Comparison of ENCODE assay signal across 8 mouse cellular contexts in genomic region chr15:103366376-103367149, GRCm38 (mm10). TPM values are rescaled to one million over a fixed set of nuclear protein-coding genes. Genes with fewer than 3 reads are reported as not detected.
DNase-seq lines count a peak whose midpoint lies in the region; ATAC-seq and TF ChIP-seq lines count a peak whose summit lies in the region.

Itga5 (minus strand) TSS chr15:103366763.

- peak; percentile 62 for ATAC-seq in forebrain, embryonic 16.5 days
- ATAC-seq in limb, embryonic 14.5 days (ENCODE audit: low FRiP score, low read depth) = peak; percentile 64
- ATAC-seq in midbrain, embryonic 14.5 days (ENCODE audit: low FRiP score, low TSS enrichment) = peak; percentile 53; the same call in 1 of the 2 replicates

- peak within 1 kb of the TSS; percentile 56 for H3K4me3 ChIP-seq in forebrain, embryonic 16.5 days (replicated peaks; ENCODE audit: low read length)
- peak within 1 kb of the TSS; percentile 89 for H3K4me3 ChIP-seq in hindbrain, embryonic 10.5 days
- peak within 1 kb of the TSS; percentile 96 for H3K4me3 ChIP-seq in limb, embryonic 14.5 days (replicated peaks; ENCODE audit: low read length)
- H3K4me3 ChIP-seq in midbrain, embryonic 14.5 days (replicated peaks; ENCODE audit: low read depth, low read length) = peak within 1 kb of the TSS; percentile 47

- H3K36me3 ChIP-seq in forebrain, embryonic 16.5 days (ENCODE audit: control insufficient read depth, insufficient read depth) = no peaks in the 10 kb centered on the region
- H3K36me3 ChIP-seq in hindbrain, embryonic 10.5 days = no peaks in the 10 kb centered on the region
- H3K36me3 ChIP-seq in limb, embryonic 14.5 days (ENCODE audit: control insufficient read depth, insufficient read depth, low read length) = no peaks in the 10 kb centered on the region
- H3K36me3 ChIP-seq in midbrain, embryonic 14.5 days (ENCODE audit: control insufficient read depth, insufficient read depth, low read length) = no peaks in the 10 kb centered on the region

- DNase-seq in CD4-positive helper T cell, adult 2 months (ENCODE audit: low read depth, low spot score) = peak; percentile 24
- peak; percentile 83 for DNase-seq in adipocyte (ENCODE audit: low spot score)
- DNase-seq in hindbrain, embryonic 10.5 days (ENCODE audit: low spot score) = no peak
- peak; percentile 67 for DNase-seq in limb, embryonic 14.5 days (ENCODE audit: low spot score)
- peak; percentile 60 for DNase-seq in midbrain, embryonic 14.5 days
- DNase-seq in testis, postnatal 10 days (ENCODE audit: low spot score) = peak; percentile 78
- no peak for DNase-seq in left cerebral cortex, postnatal 25 days (ENCODE audit: low spot score in 2 of 2)

- H3K9ac ChIP-seq in forebrain, embryonic 16.5 days (replicated peaks; ENCODE audit: low read depth, low read length) = peak within 1 kb of the TSS; percentile 59
- peak within 1 kb of the TSS; percentile 95 for H3K9ac ChIP-seq in limb, embryonic 14.5 days (ENCODE audit: low read depth, low read length, severe bottlenecking)
- H3K9ac ChIP-seq in midbrain, embryonic 14.5 days (replicated peaks; ENCODE audit: low read length) = peak within 1 kb of the TSS; percentile 54

- no peak within 1 kb of the TSS for H3K27ac ChIP-seq in forebrain, embryonic 16.5 days (ENCODE audit: low read length)
- peak within 1 kb of the TSS; percentile 94 for H3K27ac ChIP-seq in hindbrain, embryonic 10.5 days
- peak within 1 kb of the TSS; percentile 92 for H3K27ac ChIP-seq in limb, embryonic 14.5 days (replicated peaks; ENCODE audit: low read depth, low read length)
- H3K27ac ChIP-seq in midbrain, embryonic 14.5 days (replicated peaks; ENCODE audit: low read depth, low read length) = no peak within 1 kb of the TSS

- intact Hi-C loops in left cerebral cortex, postnatal 25 days (cut with DNase I) = no loop called here

- no peaks in the 10 kb centered on the region; the same call in 1 of the 2 replicates for H3K27me3 ChIP-seq in forebrain, embryonic 16.5 days (replicated peaks; ENCODE audit: control insufficient read depth, insufficient read depth, low read length)
- H3K27me3 ChIP-seq in hindbrain, embryonic 10.5 days (ENCODE audit: insufficient read depth, poor library complexity, severe bottlenecking) = peaks cover 6% of the 10 kb centered on the region; the same call in 1 of the 2 replicates
- H3K27me3 ChIP-seq in limb, embryonic 14.5 days (ENCODE audit: control insufficient read depth, insufficient read depth, low read length) = no peaks in the 10 kb centered on the region
- 0 out of 2 replicates have a peak, but pooled peaks cover 4% of the 10 kb centered on the region for H3K27me3 ChIP-seq in midbrain, embryonic 14.5 days (ENCODE audit: control insufficient read depth, insufficient read depth, low read length)

- H3K4me2 ChIP-seq in forebrain, embryonic 16.5 days (ENCODE audit: low read length) = peak within 1 kb of the TSS; percentile 96
- H3K4me2 ChIP-seq in limb, embryonic 14.5 days (replicated peaks; ENCODE audit: low read depth, low read length, severe bottlenecking) = peak within 1 kb of the TSS; percentile 67
- H3K4me2 ChIP-seq in midbrain, embryonic 14.5 days (ENCODE audit: low read length) = peak within 1 kb of the TSS; percentile 90

- peak; percentile 75; the same call in 1 of the 2 replicates for TF ChIP-seq POLR2A in limb, embryonic 14.5 days (IDR thresholded peaks at IDR 0.05; ENCODE audit: borderline replicate concordance, extremely low read depth, insufficient read depth, insufficient read length)

- under 1% methylated on average over 45 of the region's 51 CpGs for WGBS in forebrain, embryonic 16.5 days
- under 1% methylated on average over 50 of the region's 51 CpGs for WGBS in hindbrain, embryonic 10.5 days
- under 1% methylated on average over 40 of the region's 51 CpGs for WGBS in limb, embryonic 14.5 days
- under 1% methylated on average over 48 of the region's 51 CpGs for WGBS in midbrain, embryonic 14.5 days

- no peaks in the 10 kb centered on the region for H3K9me3 ChIP-seq in forebrain, embryonic 16.5 days (ENCODE audit: control insufficient read depth, low read length)
- H3K9me3 ChIP-seq in hindbrain, embryonic 10.5 days = no peaks in the 10 kb centered on the region
- H3K9me3 ChIP-seq in limb, embryonic 14.5 days (ENCODE audit: control insufficient read depth, low read length) = no peaks in the 10 kb centered on the region
- no peaks in the 10 kb centered on the region for H3K9me3 ChIP-seq in midbrain, embryonic 14.5 days (ENCODE audit: control insufficient read depth, low read length)

- peaks cover 18% of the 10 kb centered on the region for H3K4me1 ChIP-seq in forebrain, embryonic 16.5 days (replicated peaks; ENCODE audit: control insufficient read depth, insufficient read depth, low read length)
- peaks cover 42% of the 10 kb centered on the region for H3K4me1 ChIP-seq in hindbrain, embryonic 10.5 days (replicated peaks)
- H3K4me1 ChIP-seq in limb, embryonic 14.5 days (ENCODE audit: control insufficient read depth, insufficient read depth, low read length) = peaks cover 28% of the 10 kb centered on the region
- H3K4me1 ChIP-seq in midbrain, embryonic 14.5 days (ENCODE audit: control insufficient read depth, insufficient read depth, low read length) = peaks cover 13% of the 10 kb centered on the region

RNA-seq across cellular contexts. Expression of gene Itga5, which starts in this region (rescaled TPM):
- 6.7 and 7.9 TPM in 2 replicates for polyA plus RNA-seq in forebrain, embryonic 16.5 days (2015; fragmentation: Nextera tagmentation; extraction: Ambion mirVana)
- polyA plus RNA-seq in hindbrain, embryonic 10.5 days (2016; fragmentation: Nextera tagmentation; extraction: Ambion mirVana) = 23.5 and 23.8 TPM in 2 replicates
- 71.2 and 91.3 TPM in 2 replicates for polyA plus RNA-seq in limb, embryonic 14.5 days (2012; rRNA removed)
- polyA plus RNA-seq in limb, embryonic 14.5 days (2014; fragmentation: Nextera tagmentation; extraction: Ambion mirVana) = 63.4 and 66.5 TPM in 2 replicates
- polyA plus RNA-seq in midbrain, embryonic 14.5 days (2014; fragmentation: Nextera tagmentation; extraction: Ambion mirVana) = 3.5 and 6.4 TPM in 2 replicates
- total RNA-seq in left cerebral cortex, postnatal 25 days (2021) = 1 to 10 TPM; 2.3 to 5.4 TPM

Comparison
In these comparisons a context has a peak if more than half of its experiments do, and no peak if none do; other contexts are left out.
1. DNase-seq: peak in CD4-positive helper T cell, adult 2 months (single experiment), adipocyte (single experiment), limb, embryonic 14.5 days (single experiment), midbrain, embryonic 14.5 days (single experiment) and testis, postnatal 10 days (single experiment); none in hindbrain, embryonic 10.5 days (single experiment) and left cerebral cortex, postnatal 25 days (0 of 2).
2. H3K27ac ChIP-seq: peak in hindbrain, embryonic 10.5 days (single experiment) and limb, embryonic 14.5 days (single experiment); none in forebrain, embryonic 16.5 days (single experiment) and midbrain, embryonic 14.5 days (single experiment).
3. Peak in every context shown above with its lines, with median percentiles within 50 percentile points of each other: ATAC-seq, H3K4me2 ChIP-seq, H3K4me3 ChIP-seq and H3K9ac ChIP-seq.